Mouse (Mus musculus) heart, embryonic 14.5 days (tissue): ENCODE data around the gene 4931409K22Rik. TPM values are rescaled to one million over a fixed set of nuclear protein-coding genes. Genes with fewer than 3 reads are reported as not detected.

Experiments
- ATAC-seq: fragments of 200-750 bp; cut with Nextera tagmentation; 2 replicates; pipeline ENCODE4 v1.8.0; 2017; ENCODE audit warnings: low read depth, moderate TSS enrichment; ENCODE audit not compliant: insufficient number of reproducible peaks, insufficient read depth, low FRiP score
- H3K27ac ChIP-seq, 2 experiments: fragments of 200-500 bp in 1 of 2; fragments of 300-500 bp in 1 of 2; sonication (generic) in 1 of 2; replicated peaks in 1 of 2; 2 replicates each; pipeline ENCODE4 v1.5.1; 2012 to 2014; ENCODE audit warnings: low read depth in 2 of 2, low read length in 2 of 2, control low read depth in 1 of 2, mild to moderate bottlenecking in 1 of 2, mixed read lengths in 1 of 2; ENCODE audit not compliant: control insufficient read depth in 1 of 2, insufficient read depth in 1 of 2
- H3K27me3 ChIP-seq: fragments of 300-500 bp; sonication (generic); 2 replicates; pipeline ENCODE4 v1.6.1; 2014; ENCODE audit warnings: mild to moderate bottlenecking, low read length, control low read depth; ENCODE audit not compliant: control insufficient read depth, insufficient read depth
- H3K36me3 ChIP-seq: fragments of 300-500 bp; sonication (generic); 2 replicates; pipeline ENCODE4 v1.6.1; 2014; ENCODE audit warnings: mild to moderate bottlenecking, control low read depth, low read length, mixed read lengths; ENCODE audit not compliant: control insufficient read depth, insufficient read depth
- H3K4me1 ChIP-seq, 2 experiments: fragments of 200-500 bp in 1 of 2; fragments of 300-500 bp in 1 of 2; sonication (generic) in 1 of 2; 2 replicates each; pipeline ENCODE4 v1.6.1; 2012 to 2014; ENCODE audit warnings: low read length in 2 of 2, control low read depth in 1 of 2, mixed read lengths in 1 of 2; ENCODE audit not compliant: control insufficient read depth in 2 of 2, insufficient read depth in 2 of 2
- H3K4me2 ChIP-seq: fragments of 300-500 bp; sonication (generic); 2 replicates; pipeline ENCODE4 v1.6.1; 2014; ENCODE audit warnings: mild to moderate bottlenecking, low read length
- H3K4me3 ChIP-seq, 2 experiments: fragments of 200-500 bp in 1 of 2; fragments of 300-500 bp in 1 of 2; sonication (generic) in 1 of 2; 2 replicates each; pipeline ENCODE4 v1.5.1; 2012 to 2014; ENCODE audit warnings: low read length in 2 of 2, mild to moderate bottlenecking in 2 of 2, control low read depth in 1 of 2, low read depth in 1 of 2, moderate library complexity in 1 of 2; ENCODE audit not compliant: control insufficient read depth in 1 of 2, insufficient read depth in 1 of 2
- H3K9ac ChIP-seq: fragments of 300-500 bp; sonication (generic); 2 replicates; pipeline ENCODE4 v1.6.1; 2014; ENCODE audit warnings: mild to moderate bottlenecking, low read length
- H3K9me3 ChIP-seq: fragments of 300-500 bp; sonication (generic); 2 replicates; pipeline ENCODE4 v1.6.1; 2016; ENCODE audit warnings: low read length, control low read depth; ENCODE audit not compliant: control insufficient read depth
- WGBS: fragments of 180-500 bp; shearing (Covaris S2); extraction: QIAGEN DNeasy Blood & Tissue Kit; methylation state at CpG from one replicate; pipeline ENCODE4 v1.1.7; 2014; 5-methylcytosine and 5-hydroxymethylcytosine counted together
- polyA plus RNA-seq: library from polyadenylated mRNA; unstranded; fragments of >200 nt; fragmentation: Nextera tagmentation; extraction: Ambion mirVana; gene quantifications from 2 replicates; pipeline ENCODE4 v1.2.1, GENCODE M21; 2014

4931409K22Rik gene
- polyA plus RNA-seq, 1 experiment from 2014 or later = not detected

GRCm38 (mm10) chr5:24505513-24505912 lies 51.1 kb downstream of the 4931409K22Rik start:
- Histone ChIP-seq H3K27ac (no peak overlapping the region), H3K9ac (no peak overlapping the region), H3K27me3 (peaks cover 15% of the 10 kb centered on the region; the same call in 1 of the 2 replicates), H3K4me1 (peaks cover 0 to 2% of the 10 kb centered on the region in 2 experiments; a peak in 1 of 4 replicates), H3K36me3 (peaks cover 20% of the 10 kb centered on the region), H3K9me3 (no peaks in the 10 kb centered on the region), H3K4me2 (no peak overlapping the region), H3K4me3 (no peak overlapping the region)
- WGBS = 28% methylated on average over 2 of the region's 2 CpGs
- no peak for ATAC-seq

- no peak for ATAC-seq
- no peak overlapping the region for H3K4me3 ChIP-seq
These were observed 53.8 kb downstream of the 4931409K22Rik start for GRCm38 (mm10) chr5:24502786-24503185.

GRCm38 (mm10) chr5:24500851-24501250 lies 55.8 kb downstream of the 4931409K22Rik start:
- peaks cover 15% of the 10 kb centered on the region; the same call in 1 of the 2 replicates for H3K27me3 ChIP-seq
- ATAC-seq = no peak
- no peak overlapping the region for H3K27ac ChIP-seq
- H3K9me3 ChIP-seq = no peaks in the 10 kb centered on the region
- H3K4me2 ChIP-seq = no peak overlapping the region
- no peak overlapping the region for H3K4me3 ChIP-seq
- WGBS = 82% methylated on average over 11 of the region's 11 CpGs
- peaks cover 66% of the 10 kb centered on the region for H3K36me3 ChIP-seq
- H3K9ac ChIP-seq = no peak overlapping the region
- H3K4me1 ChIP-seq = no peaks in the 10 kb centered on the region; a peak in 1 of 4 replicates

More at GRCm38 (mm10) chr5:24502786-24503185, 53.8 kb downstream of the 4931409K22Rik start:
- no peak overlapping the region for H3K4me2 ChIP-seq
- H3K4me1 ChIP-seq = no peaks in the 10 kb centered on the region; a peak in 1 of 4 replicates
- no peak overlapping the region for H3K27ac ChIP-seq
- H3K9ac ChIP-seq = no peak overlapping the region
- 59% methylated on average over 4 of the region's 4 CpGs for WGBS
- peaks cover 15% of the 10 kb centered on the region; the same call in 1 of the 2 replicates for H3K27me3 ChIP-seq
- no peaks in the 10 kb centered on the region for H3K9me3 ChIP-seq
- H3K36me3 ChIP-seq = peaks cover 47% of the 10 kb centered on the region

- ATAC-seq = no peak
- Histone ChIP-seq H3K9ac (no peak overlapping the region), H3K9me3 (no peaks in the 10 kb centered on the region), H3K4me2 (no peak overlapping the region), H3K27me3 (peaks cover 4% of the 10 kb centered on the region; the same call in 1 of the 2 replicates), H3K4me3 (no peak overlapping the region), H3K4me1 (no peaks in the 10 kb centered on the region; a peak in 1 of 4 replicates), H3K27ac (no peak overlapping the region), H3K36me3 (peaks cover 82% of the 10 kb centered on the region)
- 89% methylated on average over 10 of the region's 10 CpGs for WGBS
These were observed 57.5 kb downstream of the 4931409K22Rik start for GRCm38 (mm10) chr5:24499113-24499512.

GRCm38 (mm10) chr5:24497526-24497925 lies 59.1 kb downstream of the 4931409K22Rik start:
- ATAC-seq = no peak
- H3K27ac ChIP-seq = no peak overlapping the region
- H3K27me3 ChIP-seq = no peaks in the 10 kb centered on the region; the same call in 1 of the 2 replicates
- H3K4me3 ChIP-seq = no peak overlapping the region
- 80% methylated on average over 12 of the region's 12 CpGs for WGBS
- H3K36me3 ChIP-seq = peaks cover 98% of the 10 kb centered on the region
- no peak overlapping the region for H3K4me2 ChIP-seq
- H3K9me3 ChIP-seq = no peaks in the 10 kb centered on the region
- no peaks in the 10 kb centered on the region; a peak in 1 of 4 replicates for H3K4me1 ChIP-seq
- H3K9ac ChIP-seq = no peak overlapping the region

- Histone ChIP-seq H3K27ac (no peak overlapping the region), H3K9ac (no peak overlapping the region), H3K27me3 (no peaks in the 10 kb centered on the region; the same call in 1 of the 2 replicates), H3K9me3 (no peaks in the 10 kb centered on the region), H3K36me3 (peaks cover 98% of the 10 kb centered on the region), H3K4me1 (no peaks in the 10 kb centered on the region; a peak in 1 of 4 replicates), H3K4me3 (no peak overlapping the region), H3K4me2 (no peak overlapping the region)
- no peak for ATAC-seq
- 81% methylated on average over 6 of the region's 6 CpGs for WGBS
These were observed 59.9 kb downstream of the 4931409K22Rik start for GRCm38 (mm10) chr5:24496756-24497155.

GRCm38 (mm10) chr5:24495019-24495418 lies 61.6 kb downstream of the 4931409K22Rik start:
- no peaks in the 10 kb centered on the region for H3K9me3 ChIP-seq
- H3K27ac ChIP-seq = no peak overlapping the region
- H3K9ac ChIP-seq = no peak overlapping the region
- H3K4me2 ChIP-seq = no peak overlapping the region
- no peaks in the 10 kb centered on the region; a peak in 1 of 4 replicates for H3K4me1 ChIP-seq
- H3K4me3 ChIP-seq = no peak overlapping the region
- no peak for ATAC-seq
- WGBS = 89% methylated on average over 15 of the region's 15 CpGs
- peaks cover 98% of the 10 kb centered on the region for H3K36me3 ChIP-seq
- no peaks in the 10 kb centered on the region for H3K27me3 ChIP-seq
